Mouse (Mus musculus) ES-Bruce4 (cell line): ENCODE measurements around the gene Schip1.

Experiments used
- CTCF ChIP-seq: IDR thresholded peaks from one replicate; pipeline ENCODE4 v1.8.1; 2011; ENCODE audit warnings: low read depth, low read length
- EP300 ChIP-seq: IDR thresholded peaks from 2 replicates; pipeline ENCODE4 v1.6.1; 2011; ENCODE audit warnings: low read depth, low read length; ENCODE audit not compliant: insufficient read depth

- TF ChIP-seq CTCF, result no peak
- TF ChIP-seq EP300, result no peak
Measured at GRCm38 (mm10) chr3:68675216-68675835, 610.7 kb downstream of the Schip1 start.
